Mouse (Mus musculus): ENCODE results near the gene Mis12. TPM values are rescaled to one million over a fixed set of nuclear protein-coding genes. Genes with fewer than 3 reads are reported as not detected.
A peak's percentile ranks its signal among the peaks of the same experiment; 100 is the strongest.

Gene Mis12
- polyA plus RNA-seq, 1 experiment from 2014 or later: 42.3 TPM

DNA sequence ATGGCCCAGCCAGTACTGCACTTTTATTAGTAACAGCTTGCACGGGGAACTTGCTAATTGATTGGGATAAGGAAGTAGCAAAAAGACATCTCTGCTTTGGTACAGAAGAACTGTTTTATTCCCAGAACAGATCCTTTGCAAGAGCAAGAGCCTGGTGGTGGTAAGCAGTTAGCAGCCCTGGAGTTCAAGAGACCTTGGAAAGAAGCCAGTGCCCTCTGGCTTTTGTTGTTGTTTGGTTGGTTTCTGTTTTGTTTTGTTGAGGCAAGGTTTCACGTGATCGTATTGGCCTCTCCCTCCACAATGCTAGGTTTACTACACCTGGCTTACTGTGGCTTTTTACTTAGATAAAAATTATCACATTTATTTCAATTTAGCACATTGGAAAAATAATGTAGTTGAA lies 8.9 kb downstream of the Mis12 start:
- Histone ChIP-seq H3K4me3 (replicated peaks) (no peak overlapping the region), H3K36me3 (peaks cover 39% of the 10 kb centered on the region), H3K9me3 (replicated peaks) (no peaks in the 10 kb centered on the region), H3K4me1 (peaks cover 6% of the 10 kb centered on the region), H3K4me2 (replicated peaks) (no peak overlapping the region), H3K9ac (no peak overlapping the region), H3K27me3 (no peaks in the 10 kb centered on the region), H3K27ac (replicated peaks) (no peak overlapping the region)
- ATAC-seq (ENCODE audit: insufficient number of reproducible peaks, low FRiP score, low TSS enrichment, low read depth): no peak
- WGBS: 69% methylated on average over 3 of the region's 3 CpGs

DNA sequence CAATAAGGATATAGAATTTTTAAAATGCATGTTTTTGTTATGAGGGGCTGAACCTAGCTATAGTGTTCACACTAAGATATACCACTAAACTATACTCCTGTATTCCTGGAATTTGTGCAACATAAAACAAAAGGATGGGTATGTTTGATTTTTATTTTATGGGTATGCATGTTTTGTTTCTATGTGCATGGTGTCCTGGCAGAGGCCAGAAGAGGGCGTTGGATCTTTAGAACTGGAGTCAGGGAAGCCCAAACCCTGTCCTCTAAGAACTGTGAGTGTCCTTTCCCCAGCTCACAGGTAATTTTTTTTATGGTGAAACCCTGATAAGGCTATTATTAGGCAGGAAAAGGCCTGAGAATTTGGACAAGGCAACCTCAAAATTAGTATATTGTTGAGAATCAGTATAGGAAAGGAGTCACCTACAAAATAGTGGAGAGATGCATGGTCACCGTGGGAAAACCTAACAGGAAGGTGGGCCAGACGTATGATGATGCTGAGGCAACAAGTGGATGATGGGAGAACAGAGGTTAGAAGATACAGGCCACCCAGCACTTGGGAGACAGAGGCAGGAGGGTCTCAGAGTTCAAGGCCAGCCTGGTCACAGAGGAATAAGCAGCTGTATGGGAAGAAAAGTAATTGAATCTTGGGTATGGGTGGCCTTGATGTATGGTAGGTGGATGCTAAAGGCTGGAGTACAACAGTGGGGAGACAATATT lies 10.2 kb downstream of the Mis12 start:
- Histone ChIP-seq H3K4me2 (replicated peaks) (no peak overlapping the region), H3K4me3 (replicated peaks) (no peak overlapping the region), H3K9me3 (replicated peaks) (no peaks in the 10 kb centered on the region), H3K4me1 (peaks cover 14% of the 10 kb centered on the region), H3K27me3 (no peaks in the 10 kb centered on the region), H3K36me3 (peaks cover 35% of the 10 kb centered on the region), H3K9ac (no peak overlapping the region), H3K27ac (replicated peaks) (no peak overlapping the region)
- 73% methylated on average over 3 of the region's 3 CpGs for WGBS
- ATAC-seq (ENCODE audit: insufficient number of reproducible peaks, low FRiP score, low TSS enrichment, low read depth): no peak

DNA sequence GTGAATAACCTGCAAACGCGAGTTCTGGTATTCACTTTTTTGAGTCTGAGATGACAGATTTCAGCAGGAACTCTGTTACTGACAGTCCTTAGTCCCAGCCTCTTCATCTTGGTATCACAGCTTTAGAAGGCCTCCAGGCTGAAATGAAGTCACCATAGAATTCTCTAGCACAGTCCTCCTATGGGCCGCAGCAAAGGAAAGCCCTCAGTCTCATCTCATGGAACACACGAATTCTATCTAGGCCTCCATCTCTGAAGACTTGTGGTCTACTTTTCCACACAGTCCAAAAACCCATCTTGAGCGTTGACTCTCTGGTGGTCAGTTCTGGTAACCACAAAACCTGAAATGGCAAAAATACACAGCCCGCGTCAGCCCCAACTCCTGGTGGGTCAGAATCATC lies 12.7 kb downstream of the Mis12 start:
- peaks cover 13% of the 10 kb centered on the region; the same call in 1 of the 2 replicates for H3K36me3 ChIP-seq
- H3K4me1 ChIP-seq: peaks cover 14% of the 10 kb centered on the region
- peak overlapping the region; percentile 89 for H3K27ac ChIP-seq (replicated peaks)
- WGBS: 54% methylated on average over 7 of the region's 7 CpGs
- H3K27me3 ChIP-seq: no peaks in the 10 kb centered on the region
- H3K4me3 ChIP-seq (replicated peaks): peak overlapping the region; percentile 55
- no peak for ATAC-seq (ENCODE audit: insufficient number of reproducible peaks, low FRiP score, low TSS enrichment, low read depth)
- peak overlapping the region; percentile 41 for H3K9ac ChIP-seq
- H3K4me2 ChIP-seq (replicated peaks): peak overlapping the region; percentile 81
- no peaks in the 10 kb centered on the region for H3K9me3 ChIP-seq (replicated peaks)

DNA sequence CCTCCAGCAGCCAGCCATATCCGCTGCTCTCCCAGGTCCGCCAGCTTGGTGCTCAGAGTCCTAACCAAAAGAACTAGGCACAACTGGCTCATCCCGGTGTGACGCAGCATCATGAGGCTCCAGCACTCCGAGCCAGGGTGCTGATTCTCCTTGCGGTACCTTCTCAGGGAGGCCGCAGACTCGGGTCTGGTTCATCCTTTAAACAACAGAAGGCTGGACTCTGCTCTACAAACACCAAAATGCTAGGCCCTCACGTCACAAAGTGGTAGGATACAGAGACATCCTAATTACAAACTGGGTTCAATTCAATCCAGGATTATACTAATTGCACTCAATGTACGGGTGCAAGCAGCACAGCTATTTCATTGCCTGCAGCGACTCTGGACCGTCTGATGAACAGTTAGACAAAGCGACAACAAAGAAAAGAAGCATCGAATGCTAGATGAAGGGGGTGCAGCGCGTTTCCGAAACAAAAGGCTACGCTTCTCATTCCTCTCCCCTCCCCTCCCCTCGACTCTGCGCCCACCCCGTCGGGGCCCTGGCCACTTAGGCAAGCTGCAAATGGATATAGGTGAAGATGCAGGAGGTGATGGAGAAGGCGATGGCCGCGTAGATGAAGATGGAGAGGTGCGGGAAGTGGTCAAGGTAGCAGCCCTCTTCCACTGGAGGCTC lies 13.2 kb downstream of the Mis12 start:
- H3K27ac ChIP-seq (replicated peaks): peak overlapping the region; percentile 89
- H3K4me3 ChIP-seq (replicated peaks): peak overlapping the region; percentile 55
- peaks cover 7% of the 10 kb centered on the region; the same call in 1 of the 2 replicates for H3K36me3 ChIP-seq
- 0 out of 2 replicates have a peak, but pooled peaks have one; percentile 9 for ATAC-seq (ENCODE audit: insufficient number of reproducible peaks, low FRiP score, low TSS enrichment, low read depth)
- H3K4me1 ChIP-seq: peaks cover 14% of the 10 kb centered on the region
- no peaks in the 10 kb centered on the region for H3K9me3 ChIP-seq (replicated peaks)
- WGBS: 3% methylated on average over 26 of the region's 26 CpGs
- H3K27me3 ChIP-seq: no peaks in the 10 kb centered on the region
- H3K9ac ChIP-seq: peak overlapping the region; percentile 41
- H3K4me2 ChIP-seq (replicated peaks): peak overlapping the region; percentile 81

DNA sequence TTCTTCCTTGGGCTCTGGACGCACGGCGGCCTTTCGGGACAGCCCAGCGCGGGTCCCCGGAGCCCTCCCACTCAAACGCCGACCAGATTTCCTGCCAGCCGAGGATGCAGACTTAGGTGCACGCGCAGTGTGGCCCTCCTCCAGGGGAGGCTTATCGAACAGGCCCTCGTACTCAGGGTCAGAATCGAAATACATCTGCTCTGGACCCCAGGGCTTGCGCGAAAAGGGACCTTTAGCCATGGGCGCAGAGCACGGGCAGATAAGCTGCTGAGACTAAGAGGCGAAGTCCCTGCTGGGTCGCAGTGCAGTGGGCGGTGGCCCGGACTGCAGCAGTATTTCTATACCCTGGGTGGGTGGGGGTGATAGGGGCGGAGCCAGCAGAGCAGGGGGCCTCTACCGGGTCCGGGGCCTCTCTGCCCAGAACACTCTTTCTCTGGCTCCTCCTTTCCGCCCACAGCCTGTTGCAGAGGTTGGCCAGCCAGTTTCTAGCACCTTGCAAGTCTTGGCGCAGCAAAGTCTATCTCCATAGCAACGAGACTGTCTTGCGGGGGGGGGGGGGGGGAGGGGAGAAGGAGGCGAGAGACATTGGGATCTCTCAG lies 13.9 kb downstream of the Mis12 start, which contains the start of gene 6330403K07Rik:
Gene 6330403K07Rik (minus strand): TSS at position 351 of the 599 bp plus-strand sequence.
- Histone ChIP-seq H3K4me3 (replicated peaks) (peak within 1 kb of the TSS; percentile 55), H3K9me3 (replicated peaks) (no peaks in the 10 kb centered on the region), H3K27me3 (no peaks in the 10 kb centered on the region), H3K4me2 (replicated peaks) (peak within 1 kb of the TSS; percentile 81), H3K27ac (replicated peaks) (peak within 1 kb of the TSS; percentile 89), H3K36me3 (peaks cover under 1% of the 10 kb centered on the region; the same call in 1 of the 2 replicates), H3K9ac (peak within 1 kb of the TSS; percentile 41), H3K4me1 (peaks cover 14% of the 10 kb centered on the region)
- ATAC-seq (ENCODE audit: insufficient number of reproducible peaks, low FRiP score, low TSS enrichment, low read depth): peak; percentile 96
- WGBS: under 1% methylated on average over 30 of the region's 31 CpGs

DNA sequence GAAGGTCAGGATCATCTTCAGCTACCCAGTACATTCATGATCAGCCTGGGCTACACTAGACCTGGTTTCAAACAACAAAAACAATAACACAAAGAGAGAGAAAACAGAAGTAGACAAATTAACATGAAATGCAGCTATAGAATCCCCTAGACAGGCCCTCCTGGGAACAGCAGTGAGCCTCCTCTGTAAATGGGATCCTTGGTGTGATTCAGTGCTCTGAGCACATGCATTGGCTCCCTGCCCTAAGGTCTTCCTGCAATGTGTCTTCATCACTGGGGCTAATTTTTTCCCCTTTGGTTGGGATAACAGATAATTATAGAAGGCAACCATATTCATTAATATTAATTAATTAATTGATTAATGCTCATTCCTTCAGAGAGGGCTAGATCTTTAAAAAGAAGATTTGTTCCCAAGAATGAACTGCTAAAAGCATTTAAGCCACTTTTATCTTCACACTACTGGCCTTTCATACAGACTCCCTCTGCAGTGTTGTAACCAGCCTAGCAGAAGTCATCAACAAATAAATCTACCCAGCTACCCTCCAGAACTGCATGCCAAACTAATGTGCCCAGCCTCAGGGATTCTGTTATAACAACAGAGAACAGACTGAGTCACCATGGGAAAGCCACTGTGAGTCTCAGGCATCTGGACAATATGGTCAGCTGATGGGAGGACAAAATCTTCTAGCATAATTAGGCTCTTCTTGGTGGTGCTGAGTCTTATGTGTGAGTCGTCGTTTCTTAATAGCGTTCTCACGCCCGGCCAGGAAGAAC lies 20.3 kb downstream of the Mis12 start:
- WGBS: 93% methylated on average over 5 of the region's 5 CpGs
- ATAC-seq (ENCODE audit: insufficient number of reproducible peaks, low FRiP score, low TSS enrichment, low read depth): no peak

DNA sequence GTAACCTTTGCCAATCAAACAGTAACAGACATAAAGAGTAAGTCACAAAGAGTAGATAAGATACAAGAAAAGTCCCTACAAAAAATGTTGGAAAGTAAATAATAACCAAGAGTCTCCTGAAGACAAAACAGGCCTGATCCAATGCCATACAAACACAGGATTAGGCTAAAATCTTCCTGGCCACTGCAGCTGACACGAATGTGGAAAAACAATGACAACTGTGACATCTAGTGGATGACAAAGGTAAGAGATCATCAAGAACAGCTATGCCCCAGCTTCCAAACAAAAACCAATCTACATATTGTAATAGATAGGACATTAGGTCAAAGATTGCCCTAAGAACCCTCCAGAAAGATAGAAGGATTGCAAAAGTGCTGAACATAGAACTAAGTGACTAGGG lies 33.1 kb downstream of the Mis12 start:
- Histone ChIP-seq H3K27ac (replicated peaks) (no peak overlapping the region), H3K4me2 (replicated peaks) (no peak overlapping the region), H3K4me1 (no peaks in the 10 kb centered on the region), H3K4me3 (replicated peaks) (no peak overlapping the region), H3K9ac (no peak overlapping the region), H3K9me3 (replicated peaks) (no peaks in the 10 kb centered on the region), H3K27me3 (no peaks in the 10 kb centered on the region), H3K36me3 (no peaks in the 10 kb centered on the region)
- 0% methylated on average over 1 of the region's 1 CpGs for WGBS
- no peak for ATAC-seq (ENCODE audit: insufficient number of reproducible peaks, low FRiP score, low TSS enrichment, low read depth)

More for the DNA sequence above, 20.3 kb downstream of the Mis12 start:
- H3K27me3 ChIP-seq: no peaks in the 10 kb centered on the region
- H3K4me3 ChIP-seq (replicated peaks): no peak overlapping the region
- no peak overlapping the region for H3K4me2 ChIP-seq (replicated peaks)
- H3K36me3 ChIP-seq: no peaks in the 10 kb centered on the region
- H3K27ac ChIP-seq (replicated peaks): no peak overlapping the region
- H3K4me1 ChIP-seq: no peaks in the 10 kb centered on the region
- no peak overlapping the region for H3K9ac ChIP-seq
- H3K9me3 ChIP-seq (replicated peaks): no peaks in the 10 kb centered on the region

DNA sequence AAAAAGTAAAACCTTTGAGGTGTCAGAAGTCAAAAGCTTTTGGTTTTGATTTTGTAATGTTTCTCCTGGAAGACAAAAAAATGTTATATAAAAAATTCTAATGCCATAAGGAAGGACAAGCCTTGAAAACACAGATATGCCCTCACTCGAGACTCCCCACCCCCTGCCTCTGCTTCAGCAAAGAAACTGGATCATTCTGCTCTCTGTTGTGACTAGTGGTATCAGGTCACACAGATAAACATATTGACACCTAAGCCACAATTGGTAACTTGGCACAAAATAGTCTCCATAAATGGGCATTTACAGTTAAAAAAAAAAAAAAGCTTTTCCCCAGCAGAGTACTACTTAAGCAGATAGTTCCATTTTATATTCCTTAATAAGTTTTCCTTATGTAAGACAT lies 56.9 kb downstream of the Mis12 start:
- Histone ChIP-seq H3K36me3 (no peaks in the 10 kb centered on the region), H3K27me3 (no peaks in the 10 kb centered on the region), H3K4me1 (no peaks in the 10 kb centered on the region), H3K4me3 (replicated peaks) (no peak overlapping the region), H3K4me2 (replicated peaks) (no peak overlapping the region), H3K9me3 (replicated peaks) (no peaks in the 10 kb centered on the region), H3K9ac (no peak overlapping the region), H3K27ac (replicated peaks) (no peak overlapping the region)
- WGBS: 59% methylated on average over 1 of the region's 1 CpGs
- no peak for ATAC-seq (ENCODE audit: insufficient number of reproducible peaks, low FRiP score, low TSS enrichment, low read depth)

Other genes starting within 250 kb of the Mis12 start
- gene Scimp, start 207.0 kb upstream of the Mis12 start, polyA plus RNA-seq (2015; fragmentation: Nextera tagmentation; extraction: Ambion mirVana): 0.46 TPM in 1 of 2 replicates, not detected in the other
- gene Rabep1, start 174.8 kb upstream of the Mis12 start, polyA plus RNA-seq (2015; fragmentation: Nextera tagmentation; extraction: Ambion mirVana): 34.7 and 35.1 TPM in 2 replicates
- gene Nup88, start 49.6 kb upstream of the Mis12 start, polyA plus RNA-seq (2015; fragmentation: Nextera tagmentation; extraction: Ambion mirVana): 115 and 119 TPM in 2 replicates
- 77.1 and 78.6 TPM in 2 replicates for gene Rpain, start 49.4 kb upstream of the Mis12 start, polyA plus RNA-seq (2015; fragmentation: Nextera tagmentation; extraction: Ambion mirVana)
- 209 and 213 TPM in 2 replicates for gene C1qbp, start 36.6 kb upstream of the Mis12 start, polyA plus RNA-seq (2015; fragmentation: Nextera tagmentation; extraction: Ambion mirVana)
- gene Dhx33, start 15.2 kb upstream of the Mis12 start, polyA plus RNA-seq (2015; fragmentation: Nextera tagmentation; extraction: Ambion mirVana): 16.5 and 17.7 TPM in 2 replicates
- 40.5 and 43.5 TPM in 2 replicates for gene Derl2, start 230 bp downstream of the Mis12 start, polyA plus RNA-seq (2015; fragmentation: Nextera tagmentation; extraction: Ambion mirVana)
- gene 6330403K07Rik, start 13.9 kb downstream of the Mis12 start, polyA plus RNA-seq (2015; fragmentation: Nextera tagmentation; extraction: Ambion mirVana): 160 and 169 TPM in 2 replicates
- 0.21 and 0.23 TPM in 2 replicates for gene Nlrp1a, start 125.1 kb downstream of the Mis12 start, polyA plus RNA-seq (2015; fragmentation: Nextera tagmentation; extraction: Ambion mirVana)
- 0.13 TPM in 1 of 2 replicates, not detected in the other for gene Nlrp1b, start 211.1 kb downstream of the Mis12 start, polyA plus RNA-seq (2015; fragmentation: Nextera tagmentation; extraction: Ambion mirVana)

All from embryonic facial prominence, embryonic 15.5 days (tissue).